ENCODE assay signal across 8 mouse cellular contexts in genomic region chr13:93305149-93305548, GRCm38 (mm10). TPM values are rescaled to one million over a fixed set of nuclear protein-coding genes. Genes with fewer than 3 reads are reported as not detected.
DNase-seq lines count a peak whose midpoint lies in the region; ATAC-seq and TF ChIP-seq lines count a peak whose summit lies in the region.

No protein-coding gene starts in this region.

- H3K9ac ChIP-seq in forebrain, embryonic 14.5 days (ENCODE audit: low read length), result peak overlapping the region; percentile 91
- H3K9ac ChIP-seq in liver, postnatal 0 days (replicated peaks), result peak overlapping the region; percentile 76

- no peak for TF ChIP-seq CTCF in liver, postnatal 0 days (IDR thresholded peaks at IDR 0.05; ENCODE audit: low read depth)

- peak overlapping the region; percentile 72 for H3K4me2 ChIP-seq in forebrain, embryonic 14.5 days (ENCODE audit: low read length)
- peak overlapping the region; percentile 95 for H3K4me2 ChIP-seq in liver, postnatal 0 days (ENCODE audit: low read depth, low read length)

- H3K27ac ChIP-seq in forebrain, embryonic 14.5 days (ENCODE audit: low read depth, low read length), result no peak overlapping the region
- H3K27ac ChIP-seq in liver, postnatal 0 days (ENCODE audit: low read depth), result no peak overlapping the region

- peaks cover 49% of the 10 kb centered on the region for H3K4me1 ChIP-seq in erythroblast, embryonic 14.5 days (ENCODE audit: control insufficient read depth)
- H3K4me1 ChIP-seq in forebrain, embryonic 14.5 days (ENCODE audit: control insufficient read depth, insufficient read depth, low read length), result peaks cover 28% of the 10 kb centered on the region
- peaks cover 16% of the 10 kb centered on the region for H3K4me1 ChIP-seq in liver, postnatal 0 days (ENCODE audit: insufficient read depth)

- H3K27me3 ChIP-seq in erythroblast, embryonic 14.5 days (ENCODE audit: control insufficient read depth), result no peaks in the 10 kb centered on the region
- H3K27me3 ChIP-seq in forebrain, embryonic 14.5 days (replicated peaks; ENCODE audit: control insufficient read depth, insufficient read depth, low read length), result no peaks in the 10 kb centered on the region
- H3K27me3 ChIP-seq in liver, postnatal 0 days (ENCODE audit: insufficient read depth, low read length), result no peaks in the 10 kb centered on the region

- no peaks in the 10 kb centered on the region for H3K9me3 ChIP-seq in erythroblast, embryonic 14.5 days (ENCODE audit: control insufficient read depth, low read length)
- H3K9me3 ChIP-seq in forebrain, embryonic 14.5 days (replicated peaks; ENCODE audit: control insufficient read depth, low read length), result no peaks in the 10 kb centered on the region
- no peaks in the 10 kb centered on the region for H3K9me3 ChIP-seq in liver, postnatal 0 days (ENCODE audit: low read length)

- H3K36me3 ChIP-seq in erythroblast, embryonic 14.5 days (ENCODE audit: control insufficient read depth), result peaks cover 2% of the 10 kb centered on the region; the same call in 1 of the 2 replicates
- H3K36me3 ChIP-seq in forebrain, embryonic 14.5 days (ENCODE audit: control insufficient read depth, insufficient read depth, low read length), result no peaks in the 10 kb centered on the region
- no peaks in the 10 kb centered on the region for H3K36me3 ChIP-seq in liver, postnatal 0 days (replicated peaks; ENCODE audit: insufficient read depth, low read length)

- 5% methylated on average over 7 of the region's 7 CpGs for WGBS in forebrain, embryonic 14.5 days
- WGBS in liver, postnatal 0 days (ENCODE audit: insufficient replicate concordance), result 14% methylated on average over 7 of the region's 7 CpGs

- TF ChIP-seq EP300 in liver, postnatal 0 days (IDR thresholded peaks at IDR 0.05; ENCODE audit: low read depth), result no peak

- H3K4me3 ChIP-seq in erythroblast, embryonic 14.5 days (replicated peaks), result peak overlapping the region; percentile 95
- H3K4me3 ChIP-seq in forebrain, embryonic 14.5 days (ENCODE audit: low read depth, low read length), result peak overlapping the region; percentile 80
- H3K4me3 ChIP-seq in liver, postnatal 0 days (ENCODE audit: low read depth, low read length), result peak overlapping the region; percentile 89

- peak; percentile 24 for DNase-seq in 416B (ENCODE audit: low read depth)
- DNase-seq in forebrain, embryonic 14.5 days (ENCODE audit: low spot score), result no peak
- DNase-seq in liver, postnatal 0 days, result no peak
- no peak for DNase-seq in adrenal gland, adult 2 months
- DNase-seq in natural killer cell, adult 2 months (ENCODE audit: low spot score in 2 of 2), result no peak

- ATAC-seq in erythroblast, adult 5-6 weeks (replicated peaks; ENCODE audit: low FRiP score, poor library complexity, severe bottlenecking), result no peak
- ATAC-seq in forebrain, embryonic 14.5 days, result no peak
- ATAC-seq in liver, postnatal 0 days, result no peak
- no peak for ATAC-seq in monocyte, adult 5-6 weeks (replicated peaks; ENCODE audit: insufficient number of reproducible peaks, low FRiP score, low TSS enrichment, poor library complexity, severe bottlenecking)

RNA-seq across cellular contexts. Expression of gene Homer1, which starts 5.7 kb away (rescaled TPM):
- 0.19 and 0.23 TPM in 2 replicates for polyA plus RNA-seq in erythroblast, embryonic 14.5 days (2012)
- total RNA-seq in erythroblast, adult 5-6 weeks (2015; ENCODE audit: low replicate concordance), result 4.2 and 11.3 TPM in 2 replicates
- 5.9 and 8.9 TPM in 2 replicates for total RNA-seq in erythroblast, adult 5-6 weeks (2017; ENCODE audit: low replicate concordance)
- 14.5 and 16.8 TPM in 2 replicates for polyA plus RNA-seq in forebrain, embryonic 14.5 days (2014; fragmentation: Nextera tagmentation; extraction: Ambion mirVana)
- 1.2 and 1.6 TPM in 2 replicates for polyA plus RNA-seq in liver, postnatal 0 days (2015; fragmentation: Nextera tagmentation; extraction: Ambion mirVana)
- total RNA-seq in adrenal gland, adult 2 months (2021), result 10 to 100 TPM; 27.2 to 56.6 TPM
- 4.7 and 5.2 TPM in 2 replicates for polyA plus RNA-seq in adrenal gland, adult 2 months (2012; rRNA removed)
- 18.7 to 30.9 TPM (median 19.0 TPM) in 3 replicates for total RNA-seq in monocyte, adult 5-6 weeks (2017)
